Mouse (Mus musculus) hindbrain, embryonic 13.5 days (tissue): Measurements from ENCODE around the gene Epn3. TPM values are rescaled to one million over a fixed set of nuclear protein-coding genes. Genes with fewer than 3 reads are reported as not detected.

Experiments used
- ATAC-seq: fragments of 200-750 bp; cut with Nextera tagmentation; 2 replicates; pipeline ENCODE4 v1.8.0; 2017; ENCODE audit warnings: moderate TSS enrichment; ENCODE audit not compliant: low FRiP score
- H3K27ac ChIP-seq: fragments of 300-500 bp; sonication (generic); 2 replicates; pipeline ENCODE4 v1.5.1; 2015; ENCODE audit warnings: inconsistent platforms, mild to moderate bottlenecking, moderate library complexity
- H3K27me3 ChIP-seq: fragments of 300-500 bp; sonication (generic); 2 replicates; pipeline ENCODE4 v1.6.1; 2015; ENCODE audit warnings: mild to moderate bottlenecking, inconsistent platforms
- H3K36me3 ChIP-seq: fragments of 300-500 bp; sonication (generic); 2 replicates; pipeline ENCODE4 v1.6.1; 2015; ENCODE audit warnings: mild to moderate bottlenecking, inconsistent platforms
- H3K4me1 ChIP-seq: fragments of 300-500 bp; sonication (generic); replicated peaks from 2 replicates; pipeline ENCODE4 v1.6.1; 2015; ENCODE audit warnings: inconsistent platforms
- H3K4me2 ChIP-seq: fragments of 300-500 bp; sonication (generic); 2 replicates; pipeline ENCODE4 v1.6.1; 2015; ENCODE audit warnings: inconsistent platforms, mild to moderate bottlenecking, moderate library complexity
- H3K4me3 ChIP-seq: fragments of 300-500 bp; sonication (generic); 2 replicates; pipeline ENCODE4 v1.5.1; 2015; ENCODE audit warnings: mild to moderate bottlenecking, inconsistent platforms
- H3K9ac ChIP-seq: fragments of 300-500 bp; sonication (generic); 2 replicates; pipeline ENCODE4 v1.6.1; 2015; ENCODE audit warnings: mild to moderate bottlenecking, inconsistent platforms
- H3K9me3 ChIP-seq: fragments of 300-500 bp; sonication (generic); 2 replicates; pipeline ENCODE4 v1.6.1; 2016; ENCODE audit warnings: inconsistent platforms
- whole genome bisulfite sequencing: fragments of 180-500 bp; shearing (Covaris S2); methylation state at CpG from one replicate; pipeline ENCODE4 v1.1.7; 2015; 5-methylcytosine and 5-hydroxymethylcytosine counted together
- polyA plus RNA-seq: library from polyadenylated mRNA; unstranded; fragments of >200 nt; fragmentation: Nextera tagmentation; extraction: Ambion mirVana; gene quantifications from 2 replicates; pipeline ENCODE4 v1.2.1, GENCODE M21; 2015

Epn3 gene
- 0.44 and 0.90 TPM in 2 replicates for polyA plus RNA-seq

DNA sequence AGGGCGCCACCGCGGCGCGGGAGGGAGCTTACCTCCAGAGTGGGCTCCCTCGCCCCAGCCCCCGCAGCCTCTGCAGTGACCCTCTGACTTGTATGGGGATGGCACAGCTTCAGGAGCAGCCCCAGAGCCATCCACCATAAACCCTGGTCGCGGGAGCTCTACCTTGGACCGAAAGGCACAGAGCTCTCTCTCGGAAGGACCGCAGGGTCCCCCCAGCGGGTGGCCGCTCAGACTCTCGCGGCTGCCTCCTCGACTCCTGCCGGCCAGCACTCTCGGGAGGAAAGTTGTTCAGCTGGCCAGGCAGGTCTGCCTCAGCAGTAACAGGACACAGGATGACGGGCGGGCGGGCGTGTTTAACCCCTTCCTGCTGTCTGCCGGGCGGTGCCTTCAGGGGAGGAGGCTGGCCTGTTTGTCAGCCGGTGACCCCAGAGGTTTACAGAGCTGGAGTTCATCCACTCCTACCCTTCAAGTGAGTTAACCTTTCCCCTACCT is at the start of gene Epn3:
Gene Epn3, minus strand, starts transcription at position 314 of the 492 bp plus-strand sequence.
- WGBS, result 1% methylated on average over 26 of the region's 26 CpGs
- ATAC-seq, result no peak; the same call in 1 of the 2 replicates

DNA sequence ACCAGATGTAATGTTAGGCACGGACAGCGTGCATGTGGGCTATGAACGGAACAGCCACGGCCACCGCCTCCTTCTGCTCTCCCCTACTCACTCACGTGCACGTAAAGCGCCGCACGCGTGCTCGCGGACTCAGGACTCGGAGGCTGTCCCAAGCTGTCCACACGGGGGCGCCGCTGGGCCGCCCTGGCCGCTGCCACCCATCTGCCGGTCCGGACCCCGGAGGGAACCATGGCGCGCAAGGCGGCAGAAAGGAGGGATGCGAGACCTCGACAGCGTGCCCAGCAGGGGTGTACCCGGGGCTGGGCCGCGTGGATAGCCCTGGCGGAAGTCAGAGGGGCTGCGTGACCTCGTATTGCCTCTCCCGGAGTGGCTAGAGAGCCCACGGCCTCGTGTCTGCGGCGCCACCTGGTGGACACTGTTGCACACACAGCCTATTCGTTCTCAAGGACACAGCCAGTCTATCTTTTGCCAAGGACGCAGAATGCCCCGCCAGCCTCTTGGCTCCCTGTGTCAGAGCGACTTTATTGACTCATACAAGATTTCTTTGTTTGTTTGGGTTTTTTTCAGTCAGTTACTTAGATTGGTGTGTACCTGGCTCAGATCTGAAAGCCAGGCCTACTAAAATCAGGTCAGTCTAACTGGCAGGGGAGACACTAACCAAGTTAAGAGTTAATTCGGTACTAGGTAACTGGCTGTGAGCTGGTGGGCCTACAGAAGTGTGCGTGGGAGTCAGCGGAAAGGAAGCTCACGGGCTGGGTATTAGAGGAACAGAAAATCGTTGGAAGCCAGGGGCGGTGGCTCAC is 49.3 kb upstream of the Epn3 start, which contains the start of gene Rsad1:
Gene Rsad1, minus strand, starts transcription at position 368 of the 803 bp plus-strand sequence.
- Histone ChIP-seq H3K9ac (peak within 1 kb of the TSS; percentile 73), H3K27ac (peak within 1 kb of the TSS; percentile 89), H3K4me1 (peaks cover 20% of the 10 kb centered on the region), H3K36me3 (no peaks in the 10 kb centered on the region), H3K27me3 (no peaks in the 10 kb centered on the region), H3K4me2 (peak within 1 kb of the TSS; percentile 86), H3K9me3 (no peaks in the 10 kb centered on the region), H3K4me3 (peak within 1 kb of the TSS; percentile 58)
- 5% methylated on average over 49 of the region's 49 CpGs for WGBS
- ATAC-seq, result peak; percentile 89

More for the DNA sequence above, at the start of gene Epn3:
- peak within 1 kb of the TSS; percentile 28 for H3K4me3 ChIP-seq
- H3K27me3 ChIP-seq, result peaks cover 58% of the 10 kb centered on the region
- H3K9ac ChIP-seq, result peak within 1 kb of the TSS; percentile 64
- peak within 1 kb of the TSS; percentile 56 for H3K4me2 ChIP-seq
- H3K4me1 ChIP-seq, result peaks cover 26% of the 10 kb centered on the region
- no peaks in the 10 kb centered on the region for H3K9me3 ChIP-seq
- H3K27ac ChIP-seq, result 0 out of 2 replicates have a peak within 1 kb of the TSS, but pooled peaks have one; percentile 48
- no peaks in the 10 kb centered on the region for H3K36me3 ChIP-seq

DNA sequence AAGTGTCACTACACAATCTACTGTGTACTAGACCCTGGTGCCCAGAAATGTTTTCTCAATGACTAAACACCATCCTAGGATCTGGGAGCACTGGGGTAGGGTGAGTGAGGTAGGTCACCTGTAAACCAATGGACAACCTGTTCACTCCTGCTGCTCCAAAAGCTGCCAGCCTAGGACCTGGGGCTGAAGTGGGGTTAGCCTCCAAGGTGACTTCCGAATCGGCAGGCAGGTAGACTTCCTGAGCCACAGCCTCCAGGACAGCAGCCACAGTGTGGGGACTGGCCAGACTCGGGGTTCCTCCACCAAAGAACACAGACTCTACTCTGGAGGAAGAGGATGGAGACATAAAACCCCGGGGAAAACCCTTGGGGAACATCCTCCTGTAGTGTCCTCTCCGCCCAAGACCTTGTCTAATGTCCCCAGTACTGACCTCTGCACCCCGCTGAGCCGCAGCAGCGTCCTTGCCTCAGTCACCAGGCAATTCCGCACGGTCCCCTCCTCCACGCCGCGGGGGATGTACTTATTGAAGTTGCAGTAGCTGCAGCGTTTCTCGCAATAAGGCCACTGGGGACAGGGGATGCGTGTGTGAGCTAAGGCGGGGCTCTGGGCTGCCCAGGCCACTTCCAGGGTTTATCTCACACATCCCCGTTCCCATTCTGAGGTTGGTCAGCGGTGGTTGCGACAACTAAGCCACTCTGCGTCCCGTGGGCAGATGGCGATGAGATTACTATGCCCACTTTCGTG is 48.4 kb upstream of the Epn3 start:
- H3K36me3 ChIP-seq, result no peaks in the 10 kb centered on the region
- no peaks in the 10 kb centered on the region for H3K27me3 ChIP-seq
- H3K9me3 ChIP-seq, result no peaks in the 10 kb centered on the region
- ATAC-seq, result peak; percentile 53
- H3K4me2 ChIP-seq, result peak overlapping the region; percentile 86
- 10% methylated on average over 24 of the region's 24 CpGs for WGBS
- peak overlapping the region; percentile 73 for H3K9ac ChIP-seq
- H3K27ac ChIP-seq, result peak overlapping the region; percentile 89
- peak overlapping the region; percentile 58 for H3K4me3 ChIP-seq
- peaks cover 20% of the 10 kb centered on the region for H3K4me1 ChIP-seq

DNA sequence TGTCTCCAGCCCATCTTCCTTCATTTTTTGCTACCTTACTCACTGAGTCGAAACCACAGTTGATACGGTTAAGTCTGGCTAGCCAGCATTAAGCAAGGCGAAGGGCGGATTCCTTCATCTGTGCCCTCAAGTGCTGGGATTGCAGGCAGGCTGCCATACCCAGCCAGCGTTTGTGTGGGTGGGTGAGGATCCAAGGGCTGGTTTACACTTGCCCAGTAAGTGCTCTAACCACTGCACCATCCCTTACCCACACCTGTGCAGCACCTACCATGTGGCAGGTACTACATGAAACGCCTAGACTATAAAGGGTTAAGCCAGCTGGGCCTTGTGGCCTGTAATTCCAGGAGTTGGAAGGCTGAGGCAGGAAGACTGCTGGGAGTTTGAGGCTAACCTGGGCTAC is 47.5 kb upstream of the Epn3 start:
- no peak overlapping the region for H3K9ac ChIP-seq
- no peak overlapping the region for H3K4me2 ChIP-seq
- H3K9me3 ChIP-seq, result no peaks in the 10 kb centered on the region
- peaks cover 20% of the 10 kb centered on the region for H3K4me1 ChIP-seq
- H3K4me3 ChIP-seq, result no peak overlapping the region
- H3K27ac ChIP-seq, result no peak overlapping the region
- no peaks in the 10 kb centered on the region for H3K27me3 ChIP-seq
- no peak for ATAC-seq
- 99% methylated on average over 6 of the region's 6 CpGs for WGBS
- H3K36me3 ChIP-seq, result peaks cover 1% of the 10 kb centered on the region; the same call in 1 of the 2 replicates

DNA sequence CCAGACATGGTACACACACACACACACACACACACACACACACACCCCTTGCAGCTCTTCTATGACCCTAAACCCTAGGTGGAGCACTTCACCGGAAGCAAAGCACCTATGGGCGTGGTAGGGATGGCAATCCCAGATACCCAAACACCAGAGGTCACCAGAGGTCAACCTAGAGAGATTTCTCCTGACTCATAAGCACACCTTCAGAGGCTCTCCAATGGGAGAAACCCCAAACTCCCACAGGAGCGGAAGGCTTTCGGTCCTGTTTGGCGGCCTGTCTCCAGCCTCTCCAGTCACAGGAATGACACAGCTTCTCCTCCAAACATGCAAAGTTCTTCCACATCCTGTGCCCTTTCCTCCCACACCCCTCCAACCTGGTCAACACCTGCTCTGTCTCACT is 46.6 kb upstream of the Epn3 start:
- Histone ChIP-seq H3K36me3 (peaks cover 6% of the 10 kb centered on the region; the same call in 1 of the 2 replicates), H3K4me2 (no peak overlapping the region), H3K4me1 (peaks cover 20% of the 10 kb centered on the region), H3K27me3 (no peaks in the 10 kb centered on the region), H3K9ac (no peak overlapping the region), H3K4me3 (no peak overlapping the region), H3K9me3 (no peaks in the 10 kb centered on the region), H3K27ac (no peak overlapping the region)
- ATAC-seq, result no peak
- WGBS, result 98% methylated on average over 5 of the region's 5 CpGs

DNA sequence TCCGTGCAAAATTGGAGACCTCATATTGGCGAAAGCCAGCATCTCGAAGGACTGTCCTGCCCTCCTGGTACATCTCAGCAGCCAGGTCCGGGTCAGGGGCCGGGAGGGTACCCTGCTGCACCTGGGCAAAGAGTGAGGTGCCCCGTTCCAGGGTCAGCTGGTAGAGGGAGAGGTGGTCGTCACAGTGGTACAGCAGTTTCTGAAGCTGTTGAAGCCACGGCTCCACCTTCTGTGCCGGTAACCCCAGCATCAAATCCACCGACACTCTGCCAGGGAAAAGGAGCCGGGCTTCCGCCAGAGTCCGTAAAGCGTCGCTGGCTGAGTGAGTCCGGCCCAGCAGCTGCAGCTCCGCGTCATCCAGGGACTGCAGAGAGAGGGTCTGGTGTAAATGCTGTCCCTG is 44.6 kb upstream of the Epn3 start:
- H3K4me1 ChIP-seq, result peaks cover 18% of the 10 kb centered on the region
- no peak overlapping the region for H3K27ac ChIP-seq
- WGBS, result 48% methylated on average over 18 of the region's 18 CpGs
- H3K4me3 ChIP-seq, result no peak overlapping the region
- H3K9ac ChIP-seq, result peak overlapping the region; percentile 20
- H3K27me3 ChIP-seq, result no peaks in the 10 kb centered on the region
- peaks cover 9% of the 10 kb centered on the region; the same call in 1 of the 2 replicates for H3K36me3 ChIP-seq
- no peak for ATAC-seq
- peak overlapping the region; percentile 34 for H3K4me2 ChIP-seq
- no peaks in the 10 kb centered on the region for H3K9me3 ChIP-seq

DNA sequence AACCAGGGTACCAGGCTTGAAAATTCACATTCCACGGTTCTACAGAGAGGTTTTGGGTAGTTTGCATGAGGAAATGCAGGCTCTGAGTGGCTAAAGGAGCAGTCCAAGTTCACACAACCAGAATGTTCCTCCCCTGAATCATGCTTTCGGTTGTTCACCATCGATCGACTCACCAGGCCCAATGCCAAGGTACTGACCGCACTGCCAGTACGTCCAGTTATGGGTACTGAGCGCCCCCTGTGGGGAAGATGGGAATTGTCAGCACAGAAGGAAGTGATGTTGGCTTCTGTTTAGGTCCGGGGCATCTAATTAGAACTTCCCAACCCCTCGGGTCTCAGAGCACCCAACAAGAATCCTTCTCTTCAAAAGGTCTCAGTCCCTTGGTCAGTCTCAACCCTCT is 44.2 kb upstream of the Epn3 start:
- 37% methylated on average over 9 of the region's 9 CpGs for WGBS
- H3K27ac ChIP-seq, result no peak overlapping the region
- no peak overlapping the region for H3K4me2 ChIP-seq
- H3K36me3 ChIP-seq, result peaks cover 9% of the 10 kb centered on the region; the same call in 1 of the 2 replicates
- H3K27me3 ChIP-seq, result no peaks in the 10 kb centered on the region
- peaks cover 15% of the 10 kb centered on the region for H3K4me1 ChIP-seq
- H3K4me3 ChIP-seq, result no peak overlapping the region
- H3K9ac ChIP-seq, result no peak overlapping the region
- no peaks in the 10 kb centered on the region for H3K9me3 ChIP-seq
- no peak for ATAC-seq

DNA sequence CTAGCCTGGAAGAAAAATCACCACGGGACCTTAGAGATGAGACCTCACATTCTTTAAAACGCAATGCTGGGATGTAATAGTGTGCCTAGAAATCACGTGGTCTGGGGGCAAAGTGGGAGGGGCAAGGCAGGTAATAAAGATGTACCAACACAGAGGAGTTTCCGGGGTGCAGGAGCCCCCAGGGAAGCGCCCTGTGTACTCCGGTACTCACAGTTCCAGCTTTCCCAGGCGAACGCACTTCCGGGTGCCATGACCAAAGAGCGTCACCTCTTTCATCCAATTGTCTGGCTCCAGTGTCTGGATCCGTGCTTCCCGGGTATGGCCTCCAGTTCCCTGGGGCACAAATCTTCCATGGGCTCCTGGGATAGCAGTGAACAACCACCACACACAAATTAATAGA is 43.6 kb upstream of the Epn3 start:
- H3K27ac ChIP-seq, result no peak overlapping the region
- WGBS, result 85% methylated on average over 12 of the region's 12 CpGs
- no peak overlapping the region for H3K9ac ChIP-seq
- no peak overlapping the region for H3K4me2 ChIP-seq
- peaks cover 14% of the 10 kb centered on the region for H3K4me1 ChIP-seq
- no peak for ATAC-seq
- H3K36me3 ChIP-seq, result peaks cover 9% of the 10 kb centered on the region; the same call in 1 of the 2 replicates
- H3K27me3 ChIP-seq, result no peaks in the 10 kb centered on the region
- no peaks in the 10 kb centered on the region for H3K9me3 ChIP-seq
- H3K4me3 ChIP-seq, result no peak overlapping the region

DNA sequence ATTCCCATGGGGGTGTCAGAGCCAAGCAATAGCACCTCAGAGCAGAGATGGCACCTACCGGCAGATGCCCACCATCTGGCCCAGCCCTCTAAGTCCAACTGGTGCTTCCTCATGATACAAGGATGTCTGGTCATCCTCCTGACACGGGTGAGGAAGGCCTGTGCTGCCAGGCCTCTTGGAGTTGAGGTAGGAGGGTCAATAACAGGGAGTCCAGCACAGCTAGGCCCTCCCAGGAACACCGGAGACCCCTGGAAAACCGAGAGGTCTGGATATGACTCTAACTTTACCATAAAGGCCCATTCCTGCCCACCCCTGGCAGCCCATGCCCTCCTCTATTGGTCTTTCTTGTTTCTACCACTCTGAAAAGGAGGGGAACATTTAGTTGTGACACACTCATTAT is 42.6 kb upstream of the Epn3 start:
- Histone ChIP-seq H3K4me3 (no peak overlapping the region), H3K9me3 (no peaks in the 10 kb centered on the region), H3K27ac (no peak overlapping the region), H3K27me3 (no peaks in the 10 kb centered on the region), H3K4me1 (peaks cover 8% of the 10 kb centered on the region), H3K4me2 (no peak overlapping the region), H3K9ac (no peak overlapping the region), H3K36me3 (peaks cover 9% of the 10 kb centered on the region; the same call in 1 of the 2 replicates)
- no peak for ATAC-seq
- WGBS, result 90% methylated on average over 4 of the region's 4 CpGs

DNA sequence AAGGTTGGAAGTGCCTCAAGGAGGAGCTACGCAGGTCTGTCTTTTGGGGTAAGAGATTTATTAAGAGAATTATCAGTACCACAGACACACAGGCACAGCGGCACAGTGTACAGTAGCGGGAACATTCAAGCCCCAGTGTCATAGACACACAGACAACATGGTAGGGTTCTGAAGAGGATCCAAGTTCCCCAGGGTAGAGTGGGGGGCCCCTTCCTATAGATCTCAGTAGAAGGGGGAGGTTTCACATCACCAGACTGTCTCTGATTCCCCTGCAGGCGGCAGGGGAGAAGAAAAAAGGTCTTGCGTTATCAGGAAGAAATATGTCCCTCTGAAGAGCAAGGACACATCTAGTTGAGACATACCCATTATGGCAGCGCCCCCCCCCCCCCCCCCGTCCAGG is 40.0 kb upstream of the Epn3 start:
- H3K27me3 ChIP-seq, result no peaks in the 10 kb centered on the region
- peaks cover 12% of the 10 kb centered on the region for H3K4me1 ChIP-seq
- H3K4me2 ChIP-seq, result no peak overlapping the region
- WGBS, result 82% methylated on average over 7 of the region's 7 CpGs
- H3K9me3 ChIP-seq, result no peaks in the 10 kb centered on the region
- peaks cover 9% of the 10 kb centered on the region; the same call in 1 of the 2 replicates for H3K36me3 ChIP-seq
- ATAC-seq, result no peak
- H3K4me3 ChIP-seq, result no peak overlapping the region
- H3K9ac ChIP-seq, result no peak overlapping the region
- H3K27ac ChIP-seq, result no peak overlapping the region

DNA sequence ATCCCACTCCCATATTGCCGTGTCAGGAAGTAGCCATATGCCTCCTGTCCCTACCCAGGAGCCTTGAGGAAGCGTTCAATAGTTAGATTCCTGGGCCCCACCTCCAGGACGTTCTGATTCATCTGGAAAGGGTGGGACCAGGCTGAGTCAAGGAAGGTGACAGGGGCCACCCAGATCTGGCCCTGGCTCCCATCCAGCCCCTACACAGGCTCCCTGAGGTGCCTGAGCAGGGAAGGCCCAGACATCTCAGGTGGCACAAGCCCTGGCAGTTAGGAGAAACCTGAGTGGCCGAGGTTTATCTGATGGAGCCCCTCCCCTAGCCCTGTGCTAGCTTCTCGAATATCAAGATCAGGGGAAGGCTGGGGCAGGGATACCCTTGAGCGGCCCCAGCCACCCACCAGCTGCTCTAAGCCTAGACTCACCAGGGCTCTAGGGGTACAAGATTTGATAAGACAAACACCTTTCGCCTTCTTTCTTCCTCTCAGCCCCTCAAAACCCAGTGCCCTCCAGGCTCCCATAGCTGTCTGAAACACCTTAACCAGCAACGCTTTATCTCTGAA is 39.0 kb upstream of the Epn3 start:
- Histone ChIP-seq H3K27me3 (no peaks in the 10 kb centered on the region), H3K27ac (no peak overlapping the region), H3K36me3 (peaks cover 9% of the 10 kb centered on the region; the same call in 1 of the 2 replicates), H3K9ac (no peak overlapping the region; the same call in 1 of the 2 replicates), H3K4me1 (peaks cover 6% of the 10 kb centered on the region; the same call in 1 of the 2 replicates), H3K4me3 (no peak overlapping the region), H3K4me2 (no peak overlapping the region), H3K9me3 (no peaks in the 10 kb centered on the region)
- no peak for ATAC-seq
- WGBS, result 70% methylated on average over 8 of the region's 8 CpGs

DNA sequence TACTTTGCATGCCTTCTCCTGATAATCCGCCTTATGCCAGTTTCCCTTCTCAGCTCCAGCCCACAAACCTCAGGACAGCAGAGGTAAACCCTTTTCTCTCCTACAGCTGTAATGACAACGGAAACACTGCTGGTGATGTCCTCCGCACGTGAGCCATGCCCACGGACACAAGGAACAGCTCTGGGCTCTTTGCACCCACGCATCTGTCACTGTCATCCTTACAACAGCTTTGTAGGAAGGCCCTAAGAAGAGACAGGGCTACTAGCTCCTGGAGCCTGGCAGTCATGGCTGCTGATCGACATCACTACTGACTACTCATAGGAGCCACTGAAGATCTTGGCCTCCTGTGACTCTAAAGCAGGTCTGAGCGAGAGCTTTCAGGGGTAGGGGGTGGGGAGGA is 33.4 kb upstream of the Epn3 start:
- 73% methylated on average over 8 of the region's 8 CpGs for WGBS
- Histone ChIP-seq H3K9ac (no peak overlapping the region), H3K4me3 (no peak overlapping the region), H3K4me1 (peaks cover 6% of the 10 kb centered on the region; the same call in 1 of the 2 replicates), H3K36me3 (no peaks in the 10 kb centered on the region), H3K4me2 (no peak overlapping the region), H3K27ac (no peak overlapping the region), H3K9me3 (no peaks in the 10 kb centered on the region), H3K27me3 (no peaks in the 10 kb centered on the region)
- no peak for ATAC-seq
